Comparison of ENCODE assay signal across 9 mouse cellular contexts in genomic region chr4:115902816-115903215, GRCm38 (mm10). TPM values are rescaled to one million over a fixed set of nuclear protein-coding genes. Genes with fewer than 3 reads are reported as not detected.
DNase-seq lines count a peak whose midpoint lies in the region; ATAC-seq and TF ChIP-seq lines count a peak whose summit lies in the region.
"Had no signal": no experiment of that assay in that cellular context is flagged by ENCODE, and none has a peak within 500 bp of the region (broad histone marks: within the 10 kb centered on the region; RNA-seq: fewer than 3 reads in every experiment).

No protein-coding gene starts in this region.

- peak; percentile 78; the same call in 1 of the 2 replicates for TF ChIP-seq CTCF in brain, embryonic 14.5 days (IDR thresholded peaks at IDR 0.05; ENCODE audit: borderline replicate concordance, extremely low read depth, insufficient read depth, insufficient read length)
- TF ChIP-seq CTCF in thymus, adult 2 months (IDR thresholded peaks at IDR 0.05; ENCODE audit: borderline replicate concordance, control insufficient read depth, extremely low read depth, insufficient read depth, low read length, poor library complexity) = no peak

- H3K4me1 ChIP-seq in liver, embryonic 12.5 days = 0 out of 2 replicates have a peak, but pooled peaks cover 5% of the 10 kb centered on the region
- peaks cover 22% of the 10 kb centered on the region; the same call in 1 of the 2 replicates for H3K4me1 ChIP-seq in hindbrain, embryonic 14.5 days (replicated peaks; ENCODE audit: control insufficient read depth, insufficient read depth, low read length)
- no peaks in the 10 kb centered on the region for H3K4me1 ChIP-seq in thymus, adult 2 months (replicated peaks; ENCODE audit: control insufficient read depth, insufficient read depth, low read length)

- peaks cover 96% of the 10 kb centered on the region for H3K27me3 ChIP-seq in liver, embryonic 12.5 days (replicated peaks)
- peaks cover 70% of the 10 kb centered on the region for H3K27me3 ChIP-seq in hindbrain, embryonic 14.5 days (ENCODE audit: control insufficient read depth, insufficient read depth, low read length)
- peaks cover 4% of the 10 kb centered on the region; the same call in 1 of the 2 replicates for H3K27me3 ChIP-seq in thymus, adult 2 months (ENCODE audit: control insufficient read depth, insufficient read depth, low read length)

- WGBS in liver, embryonic 12.5 days (ENCODE audit: insufficient replicate concordance) = 20% methylated on average over 5 of the region's 5 CpGs
- WGBS in hindbrain, embryonic 14.5 days = 16% methylated on average over 5 of the region's 5 CpGs
- 23% methylated on average over 5 of the region's 5 CpGs for WGBS in thymus, adult 2 months

- peak; percentile 75 for DNase-seq in liver
- DNase-seq in brain, embryonic 14.5 days (ENCODE audit: low read depth) = peak; percentile 89
- peak; percentile 92 for DNase-seq in hindbrain, embryonic 14.5 days (ENCODE audit: low spot score)
- DNase-seq in left cerebral cortex, postnatal 14 days (ENCODE audit: low spot score in 2 of 2) = peak; percentile 83 to 91
- DNase-seq in ovary, adult 18-20 months (ENCODE audit: low spot score) = peak; percentile 12
- DNase-seq in thymus, adult 2 months = peak; percentile 69

- no peak overlapping the region for H3K27ac ChIP-seq in liver, embryonic 12.5 days
- H3K27ac ChIP-seq in hindbrain, embryonic 14.5 days = no peak overlapping the region
- no peak overlapping the region for H3K27ac ChIP-seq in thymus, adult 2 months (ENCODE audit: control insufficient read depth, insufficient read depth, low read length)

- no peak for ATAC-seq in liver, embryonic 12.5 days
- peak; percentile 73 for ATAC-seq in erythroblast, adult 5-6 weeks (replicated peaks; ENCODE audit: low FRiP score, poor library complexity, severe bottlenecking)
- ATAC-seq in hindbrain, embryonic 14.5 days (ENCODE audit: low FRiP score) = no peak

- intact Hi-C loops in left cerebral cortex, postnatal 14 days (cut with DNase I) = loop anchor here (1.0 to 2.0 kb wide), 2 partner anchors 50 to 77 kb away; no protein-coding TSS in a partner anchor

- H3K9ac ChIP-seq in liver, embryonic 12.5 days = no peak overlapping the region
- H3K9ac ChIP-seq in hindbrain, embryonic 14.5 days = no peak overlapping the region

- TF ChIP-seq POLR2A in brain, embryonic 14.5 days (IDR thresholded peaks at IDR 0.05; ENCODE audit: borderline replicate concordance, extremely low read depth, insufficient read depth, insufficient read length, poor library complexity, severe bottlenecking) = no peak
- no peak for TF ChIP-seq POLR2A in thymus, adult 2 months (IDR thresholded peaks at IDR 0.05; ENCODE audit: control insufficient read depth, extremely low read depth, insufficient read depth, low read length, poor library complexity)

- no peaks in the 10 kb centered on the region for H3K9me3 ChIP-seq in liver, embryonic 12.5 days (replicated peaks)
- no peaks in the 10 kb centered on the region for H3K9me3 ChIP-seq in hindbrain, embryonic 14.5 days (ENCODE audit: control insufficient read depth, low read length)

- no peak overlapping the region for H3K4me2 ChIP-seq in liver, embryonic 12.5 days
- H3K4me2 ChIP-seq in hindbrain, embryonic 14.5 days (replicated peaks) = no peak overlapping the region

- H3K4me3 ChIP-seq in liver, embryonic 12.5 days = no peak overlapping the region
- H3K4me3 ChIP-seq in hindbrain, embryonic 14.5 days (replicated peaks; ENCODE audit: low read length) = no peak overlapping the region
- H3K4me3 ChIP-seq in thymus, adult 2 months (ENCODE audit: control insufficient read depth, insufficient read depth, low read length) = no peak overlapping the region
- H3K4me3 ChIP-seq: erythroblast, embryonic 14.5 days had no signal

- H3K36me3 ChIP-seq in liver, embryonic 12.5 days = no peaks in the 10 kb centered on the region
- no peaks in the 10 kb centered on the region for H3K36me3 ChIP-seq in hindbrain, embryonic 14.5 days (replicated peaks; ENCODE audit: control insufficient read depth, insufficient read depth)
- H3K36me3 ChIP-seq in thymus, adult 2 months (ENCODE audit: control insufficient read depth, insufficient read depth, low read length) = no peaks in the 10 kb centered on the region

RNA-seq across cellular contexts. Expression of gene 6430628N08Rik, which starts 12.4 kb away (rescaled TPM):
- polyA plus RNA-seq in liver, embryonic 12.5 days (2016; fragmentation: Nextera tagmentation; extraction: Ambion mirVana) = not detected in 2 replicates
- 0.08 TPM in 1 of 2 replicates, not detected in the other for polyA plus RNA-seq in brain, embryonic 14.5 days (2012; rRNA removed)
- total RNA-seq in erythroblast, adult 5-6 weeks (2015; ENCODE audit: low replicate concordance) = not detected in 2 replicates
- not detected in 2 replicates for total RNA-seq in erythroblast, adult 5-6 weeks (2017; ENCODE audit: low replicate concordance)
- polyA plus RNA-seq in hindbrain, embryonic 14.5 days (2014; fragmentation: Nextera tagmentation; extraction: Ambion mirVana) = 0.13 TPM in 1 of 2 replicates, not detected in the other
- total RNA-seq in left cerebral cortex, postnatal 14 days (2021) = under 1 TPM in 1 of 2 experiments, not detected in 1; 0.21 TPM
- 0.17 TPM in 1 of 2 replicates, not detected in the other for polyA plus RNA-seq in thymus, adult 2 months (2012; rRNA removed)
- polyA plus RNA-seq: erythroblast, embryonic 14.5 days had no signal

RNA-seq across cellular contexts. Expression of gene Kncn, which starts 18.6 kb away (rescaled TPM):
- polyA plus RNA-seq in liver, embryonic 12.5 days (2016; fragmentation: Nextera tagmentation; extraction: Ambion mirVana) = not detected in 2 replicates
- polyA plus RNA-seq in brain, embryonic 14.5 days (2012; rRNA removed) = 0.10 and 0.18 TPM in 2 replicates
- total RNA-seq in erythroblast, adult 5-6 weeks (2015; ENCODE audit: low replicate concordance) = not detected in 2 replicates
- not detected in 2 replicates for total RNA-seq in erythroblast, adult 5-6 weeks (2017; ENCODE audit: low replicate concordance)
- 0.13 TPM in 1 of 2 replicates, not detected in the other for polyA plus RNA-seq in hindbrain, embryonic 14.5 days (2014; fragmentation: Nextera tagmentation; extraction: Ambion mirVana)
- under 1 TPM; 0.17 to 0.64 TPM for total RNA-seq in left cerebral cortex, postnatal 14 days (2021)
- polyA plus RNA-seq in thymus, adult 2 months (2012; rRNA removed) = 0.09 and 0.15 TPM in 2 replicates

RNA-seq across cellular contexts. Expression of gene Dmbx1, which starts 36.9 kb away (rescaled TPM):
- not detected in 2 replicates for polyA plus RNA-seq in liver, embryonic 12.5 days (2016; fragmentation: Nextera tagmentation; extraction: Ambion mirVana)
- 4.8 and 9.5 TPM in 2 replicates for polyA plus RNA-seq in brain, embryonic 14.5 days (2012; rRNA removed)
- total RNA-seq in erythroblast, adult 5-6 weeks (2015; ENCODE audit: low replicate concordance) = not detected in 2 replicates
- not detected in 2 replicates for total RNA-seq in erythroblast, adult 5-6 weeks (2017; ENCODE audit: low replicate concordance)
- 2.7 and 3.3 TPM in 2 replicates for polyA plus RNA-seq in hindbrain, embryonic 14.5 days (2014; fragmentation: Nextera tagmentation; extraction: Ambion mirVana)
- total RNA-seq in left cerebral cortex, postnatal 14 days (2021) = under 1 TPM in 1 of 2 experiments, not detected in 1; 0.18 TPM
- polyA plus RNA-seq in thymus, adult 2 months (2012; rRNA removed) = 0.14 and 0.18 TPM in 2 replicates
- polyA plus RNA-seq: erythroblast, embryonic 14.5 days had no signal

Comparison
In these comparisons a context has a peak if more than half of its experiments do, and no peak if none do; other contexts are left out.
1. DNase-seq: peak in every context shown above with its lines; median percentile 92 in hindbrain, embryonic 14.5 days; 89 in brain, embryonic 14.5 days; 87 in left cerebral cortex, postnatal 14 days; 75 in liver; 69 in thymus, adult 2 months; 12 in ovary, adult 18-20 months.